Mouse (Mus musculus) stomach, embryonic 15.5 days (tissue): ENCODE data around the gene Ehhadh. TPM values are rescaled to one million over a fixed set of nuclear protein-coding genes. Genes with fewer than 3 reads are reported as not detected.
A peak's percentile ranks its signal among the peaks of the same experiment; 100 is the strongest.
"Not testable (repeated sequence)": the region's sequence is repeated elsewhere in the genome, so short reads cannot be mapped to it uniquely, and the experiment has no call there.

Experiments used
- ATAC-seq: fragments of 200-750 bp; cut with Nextera tagmentation; 2 replicates; pipeline ENCODE4 v1.8.0; 2017; ENCODE audit warnings: low read depth, moderate number of reproducible peaks, moderate TSS enrichment; ENCODE audit not compliant: insufficient read depth, low FRiP score
- H3K27ac ChIP-seq: fragments of 300-500 bp; sonication (generic); 2 replicates; pipeline ENCODE4 v1.5.1; 2015; ENCODE audit warnings: mild to moderate bottlenecking, inconsistent platforms
- H3K27me3 ChIP-seq: fragments of 300-500 bp; sonication (generic); replicated peaks from 2 replicates; pipeline ENCODE4 v1.6.1; 2015; ENCODE audit warnings: inconsistent platforms
- H3K36me3 ChIP-seq: fragments of 300-500 bp; sonication (generic); 2 replicates; pipeline ENCODE4 v1.6.1; 2015; ENCODE audit warnings: inconsistent platforms
- H3K4me1 ChIP-seq: fragments of 300-500 bp; sonication (generic); 2 replicates; pipeline ENCODE4 v1.6.1; 2015; ENCODE audit warnings: inconsistent platforms
- H3K4me2 ChIP-seq: fragments of 300-500 bp; sonication (generic); 2 replicates; pipeline ENCODE4 v1.6.1; 2015; ENCODE audit warnings: mild to moderate bottlenecking, inconsistent platforms
- H3K4me3 ChIP-seq: fragments of 300-500 bp; sonication (generic); replicated peaks from 2 replicates; pipeline ENCODE4 v1.5.1; 2015; ENCODE audit warnings: inconsistent platforms
- H3K9ac ChIP-seq: fragments of 300-500 bp; sonication (generic); 2 replicates; pipeline ENCODE4 v1.6.1; 2015; ENCODE audit warnings: inconsistent platforms
- H3K9me3 ChIP-seq: fragments of 300-500 bp; sonication (generic); 2 replicates; pipeline ENCODE4 v1.6.1; 2016; ENCODE audit warnings: inconsistent platforms
- WGBS: fragments of 180-500 bp; shearing (Covaris S2); methylation state at CpG from one replicate; pipeline ENCODE4 v1.1.7; 2015; 5-methylcytosine and 5-hydroxymethylcytosine counted together
- polyA plus RNA-seq: library from polyadenylated mRNA; unstranded; fragments of >200 nt; fragmentation: Nextera tagmentation; extraction: Ambion mirVana; gene quantifications from 2 replicates; pipeline ENCODE4 v1.2.1, GENCODE M21; 2015

Ehhadh gene
- polyA plus RNA-seq, 1 experiment from 2014 or later = 5.0 TPM

DNA sequence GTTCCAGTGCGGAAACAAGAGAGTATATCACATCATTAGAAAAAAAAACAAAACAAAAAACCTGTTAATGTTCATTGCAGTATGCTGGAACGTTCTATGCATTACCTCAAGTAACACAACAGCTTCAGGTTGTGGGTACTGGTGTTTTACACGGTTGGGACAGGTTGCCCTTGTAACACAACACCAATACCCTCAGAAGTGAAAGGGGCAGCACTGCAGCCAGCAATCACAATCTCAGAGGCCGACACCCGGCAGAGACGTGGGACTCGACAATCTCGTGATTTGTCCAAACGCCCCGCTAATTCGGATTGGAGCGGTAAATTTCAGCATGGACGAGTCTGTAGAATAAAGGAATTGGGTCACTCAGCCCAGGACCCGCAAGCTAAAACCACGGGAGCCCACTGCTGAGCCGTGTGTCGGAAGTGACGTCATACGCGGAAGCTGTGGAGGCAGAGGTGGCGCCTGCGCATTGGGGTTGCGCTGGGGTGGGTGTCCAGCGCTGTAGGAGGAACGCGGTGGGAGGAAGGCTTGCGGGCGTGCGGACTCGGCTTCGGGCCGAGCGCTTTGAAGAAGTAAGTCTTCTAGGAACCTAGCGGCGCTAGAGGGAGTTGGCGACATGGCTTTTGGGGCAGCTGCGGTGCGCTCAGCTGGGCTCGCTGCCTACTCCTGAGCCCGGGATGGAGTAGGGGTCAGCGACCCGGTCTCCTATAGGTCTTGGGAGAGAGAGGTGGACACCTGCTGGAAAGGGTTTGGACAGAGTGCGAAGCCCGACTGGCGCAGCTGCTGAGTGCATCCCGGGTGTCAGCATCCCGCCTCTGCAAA, 6.5 kb upstream of the Ehhadh start, which contains the start of gene Map3k13:
TSS of gene Map3k13 (plus strand) at position 472 of the 822 bp plus-strand sequence.
- H3K9ac ChIP-seq = peak within 1 kb of the TSS; percentile 55
- H3K4me1 ChIP-seq = 0 out of 2 replicates have a peak, but pooled peaks cover 4% of the 10 kb centered on the region
- peak within 1 kb of the TSS; percentile 88 for H3K27ac ChIP-seq
- H3K27me3 ChIP-seq = no peaks in the 10 kb centered on the region
- H3K4me3 ChIP-seq = peak within 1 kb of the TSS; percentile 83
- peak; percentile 96 for ATAC-seq
- 2% methylated on average over 47 of the region's 47 CpGs for WGBS
- no peaks in the 10 kb centered on the region for H3K36me3 ChIP-seq
- peak within 1 kb of the TSS; percentile 82 for H3K4me2 ChIP-seq
- no peaks in the 10 kb centered on the region for H3K9me3 ChIP-seq

DNA sequence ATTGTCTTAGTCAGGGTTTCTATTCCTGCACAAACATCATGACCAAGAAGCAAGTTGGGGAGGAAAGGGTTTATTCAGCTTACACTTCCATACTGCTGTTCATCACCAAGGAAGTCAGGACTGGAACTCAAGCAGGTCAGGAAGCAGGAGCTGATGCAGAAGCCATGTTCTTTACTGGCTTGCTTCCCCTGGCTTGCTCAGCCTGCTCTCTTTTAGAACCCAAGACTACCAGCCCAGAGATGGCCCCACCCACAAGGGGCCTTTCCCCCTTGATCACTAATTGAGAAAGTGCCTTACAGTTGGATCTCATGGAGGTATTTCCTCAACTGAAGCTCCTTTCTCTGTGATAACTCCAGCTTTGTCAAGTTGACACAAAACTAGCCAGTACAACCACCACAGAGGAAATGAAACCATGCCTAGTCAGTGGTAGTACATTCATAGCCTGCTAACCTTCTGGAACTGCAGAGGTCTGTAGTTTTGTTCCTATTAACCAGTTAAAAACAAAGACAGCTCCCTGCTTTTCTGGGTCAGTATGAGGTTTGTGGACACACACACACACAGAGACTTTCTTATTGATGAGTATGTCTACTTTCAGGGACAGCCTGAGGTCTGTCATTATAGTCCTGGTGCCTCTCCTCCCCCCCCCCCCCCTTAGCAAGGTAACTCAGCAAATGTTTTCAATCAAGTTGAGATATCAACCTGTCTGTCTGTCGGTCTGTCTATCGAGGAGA, 5.6 kb upstream of the Ehhadh start:
- ATAC-seq = not testable (repeated sequence)

DNA sequence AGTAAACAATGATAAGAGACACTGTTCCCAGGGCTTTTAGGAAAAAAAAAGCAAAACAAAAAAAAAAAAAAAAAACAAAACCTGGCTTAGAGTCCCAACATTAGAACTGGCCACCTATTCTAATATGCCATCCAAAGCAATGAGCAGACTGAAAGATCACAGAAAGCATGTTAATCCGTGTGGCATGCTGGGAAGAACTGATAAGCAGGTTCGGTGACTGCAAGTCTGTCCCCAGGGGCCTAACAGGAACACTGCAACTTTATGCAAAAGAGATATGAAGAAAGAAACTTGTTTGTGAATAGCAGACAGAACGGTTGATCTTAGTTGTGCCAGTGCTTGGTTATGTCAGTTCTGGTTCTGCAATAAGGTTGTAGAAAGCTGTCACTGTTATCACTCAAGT, 4.2 kb upstream of the Ehhadh start:
- Histone ChIP-seq H3K9ac (no peak overlapping the region), H3K4me1 (peaks cover 15% of the 10 kb centered on the region), H3K9me3 (no peaks in the 10 kb centered on the region), H3K27me3 (no peaks in the 10 kb centered on the region), H3K4me3 (no peak overlapping the region), H3K4me2 (no peak overlapping the region), H3K36me3 (no peaks in the 10 kb centered on the region), H3K27ac (no peak overlapping the region)
- no peak for ATAC-seq
- WGBS = 54% methylated on average over 3 of the region's 3 CpGs

More for the DNA sequence above, 5.6 kb upstream of the Ehhadh start:
- Histone ChIP-seq H3K4me2 (peak overlapping the region; percentile 82), H3K27ac (0 out of 2 replicates have a peak overlapping the region, but pooled peaks have one; percentile 88), H3K4me3 (peak overlapping the region; percentile 83)
- H3K9me3 ChIP-seq, H3K36me3 ChIP-seq, H3K9ac ChIP-seq, H3K27me3 ChIP-seq, H3K4me1 ChIP-seq: not testable (repeated sequence)
- 25% methylated on average over 2 of the region's 2 CpGs for WGBS

- Histone ChIP-seq H3K27me3 (no peaks in the 10 kb centered on the region), H3K4me1 (peaks cover 15% of the 10 kb centered on the region), H3K27ac (no peak overlapping the region), H3K36me3 (no peaks in the 10 kb centered on the region), H3K9me3 (no peaks in the 10 kb centered on the region), H3K4me2 (no peak overlapping the region), H3K9ac (no peak overlapping the region), H3K4me3 (no peak overlapping the region)
- 12% methylated on average over 1 of the region's 1 CpGs for WGBS
- ATAC-seq = no peak
Observed at GRCm38 (mm10) chr16:21790469-21790868, 2.9 kb upstream of the Ehhadh start.

- WGBS = 60% methylated on average over 2 of the region's 2 CpGs
- Histone ChIP-seq H3K4me1 (peaks cover 15% of the 10 kb centered on the region), H3K4me2 (no peak overlapping the region), H3K36me3 (no peaks in the 10 kb centered on the region), H3K4me3 (no peak overlapping the region), H3K27me3 (no peaks in the 10 kb centered on the region), H3K27ac (no peak overlapping the region), H3K9ac (no peak overlapping the region), H3K9me3 (no peaks in the 10 kb centered on the region)
- ATAC-seq = no peak
Observed at GRCm38 (mm10) chr16:21789180-21789579, 1.6 kb upstream of the Ehhadh start.

DNA sequence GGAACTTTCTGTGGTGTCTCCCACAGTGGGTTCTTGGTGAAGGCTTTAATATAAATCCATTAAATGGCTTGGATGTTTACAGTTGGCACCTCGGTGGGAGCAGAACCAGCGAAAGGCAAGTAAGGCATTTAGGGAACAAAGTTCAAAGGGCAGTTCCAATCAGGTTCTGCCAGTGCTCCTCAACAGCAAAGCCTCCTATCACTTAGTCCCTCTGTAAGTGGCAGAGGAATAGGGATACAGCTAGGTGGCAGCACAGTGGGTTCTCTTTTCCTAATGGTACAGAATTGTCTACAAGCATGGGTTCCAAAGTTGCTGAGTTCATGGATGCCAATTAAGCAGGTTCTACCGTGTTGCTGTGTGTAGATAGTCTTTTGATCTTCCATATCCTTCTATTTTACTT, 974 bp upstream of the Ehhadh start:
- Histone ChIP-seq H3K4me3 (no peak overlapping the region), H3K9me3 (no peaks in the 10 kb centered on the region), H3K36me3 (no peaks in the 10 kb centered on the region), H3K27ac (no peak overlapping the region), H3K4me1 (peaks cover 13% of the 10 kb centered on the region), H3K9ac (no peak overlapping the region), H3K27me3 (no peaks in the 10 kb centered on the region), H3K4me2 (no peak overlapping the region)
- 39% methylated on average over 3 of the region's 3 CpGs for WGBS
- ATAC-seq = no peak

DNA sequence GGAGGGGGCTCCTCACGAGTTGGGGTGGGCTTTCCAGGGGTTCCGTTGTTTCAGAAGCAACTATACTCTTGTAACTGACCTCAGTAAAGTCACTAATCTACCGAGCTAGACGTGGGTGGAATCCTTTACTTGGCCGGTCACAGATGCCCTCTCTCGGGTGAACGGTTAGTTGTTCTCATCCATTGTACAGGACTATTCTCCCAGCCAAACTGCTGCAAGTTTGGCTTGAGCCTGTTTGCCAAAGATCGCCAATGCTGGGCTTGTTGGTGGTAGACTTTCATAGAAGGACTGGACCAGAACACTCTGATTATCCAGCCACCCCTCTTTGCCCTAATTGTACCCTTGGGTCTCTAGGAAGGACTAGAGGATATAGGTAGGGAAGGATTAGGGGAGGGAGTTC, 1.3 kb downstream of the Ehhadh start:
- Histone ChIP-seq H3K4me1 (peaks cover 12% of the 10 kb centered on the region), H3K36me3 (no peaks in the 10 kb centered on the region), H3K27me3 (no peaks in the 10 kb centered on the region), H3K9ac (no peak overlapping the region), H3K9me3 (no peaks in the 10 kb centered on the region), H3K4me3 (no peak overlapping the region), H3K4me2 (no peak overlapping the region), H3K27ac (no peak overlapping the region)
- ATAC-seq = no peak
- 92% methylated on average over 8 of the region's 8 CpGs for WGBS

DNA sequence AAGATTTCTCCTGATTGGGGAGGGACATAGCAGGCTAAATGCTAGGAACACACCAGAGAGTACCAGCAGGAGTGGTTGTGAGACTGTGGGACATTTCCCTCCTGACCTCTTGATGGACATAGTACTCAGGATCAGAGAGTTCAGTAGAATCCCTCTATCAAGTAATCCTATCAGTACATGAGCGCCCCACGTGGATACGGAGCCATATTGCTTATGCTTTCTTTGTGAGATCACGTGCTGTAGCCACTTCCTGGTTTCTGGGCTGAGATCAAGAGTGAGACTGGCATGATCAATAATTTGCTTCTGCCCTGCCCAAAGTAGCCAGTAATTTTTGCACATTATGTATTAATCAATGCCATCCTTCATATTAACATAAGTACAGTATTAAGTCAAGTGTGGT, 2.6 kb downstream of the Ehhadh start:
- Histone ChIP-seq H3K27me3 (no peaks in the 10 kb centered on the region), H3K4me3 (no peak overlapping the region), H3K4me1 (peaks cover 12% of the 10 kb centered on the region), H3K36me3 (no peaks in the 10 kb centered on the region), H3K4me2 (no peak overlapping the region), H3K9me3 (no peaks in the 10 kb centered on the region), H3K27ac (no peak overlapping the region), H3K9ac (no peak overlapping the region)
- ATAC-seq = no peak
- WGBS = 74% methylated on average over 4 of the region's 4 CpGs

DNA sequence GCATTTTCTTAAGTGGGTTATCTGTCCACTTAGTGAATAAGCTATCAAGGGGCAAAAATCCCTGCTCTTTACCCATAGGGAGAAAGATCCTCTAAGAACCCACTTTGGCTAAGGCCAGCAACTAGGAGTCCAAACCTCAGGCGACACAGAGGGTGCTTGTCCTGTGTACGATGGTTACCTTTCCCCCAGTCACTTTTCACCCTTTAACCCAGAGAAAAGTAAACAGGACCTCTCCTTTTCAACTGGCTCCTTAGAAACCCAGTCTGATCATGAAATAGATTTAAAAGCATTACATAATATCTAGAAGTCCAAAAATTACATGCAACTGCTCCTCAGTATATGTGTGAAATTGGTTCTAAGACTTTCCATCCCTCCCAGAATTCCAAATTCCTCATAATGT, 4.8 kb downstream of the Ehhadh start:
- H3K4me2 ChIP-seq = no peak overlapping the region

GRCm38 (mm10) chr16:21781895-21782294, 5.7 kb downstream of the Ehhadh start:
- no peak overlapping the region for H3K4me2 ChIP-seq
- no peaks in the 10 kb centered on the region for H3K27me3 ChIP-seq
- WGBS = 83% methylated on average over 3 of the region's 3 CpGs
- H3K4me1 ChIP-seq = no peaks in the 10 kb centered on the region
- H3K36me3 ChIP-seq = no peaks in the 10 kb centered on the region
- no peak overlapping the region for H3K4me3 ChIP-seq
- no peak overlapping the region for H3K27ac ChIP-seq
- H3K9me3 ChIP-seq = no peaks in the 10 kb centered on the region
- ATAC-seq = no peak
- H3K9ac ChIP-seq = no peak overlapping the region

More for the DNA sequence above, 4.8 kb downstream of the Ehhadh start:
- no peak for ATAC-seq
- Histone ChIP-seq H3K9me3 (no peaks in the 10 kb centered on the region), H3K36me3 (no peaks in the 10 kb centered on the region), H3K27ac (no peak overlapping the region), H3K4me3 (no peak overlapping the region), H3K9ac (no peak overlapping the region), H3K27me3 (no peaks in the 10 kb centered on the region), H3K4me1 (peaks cover 6% of the 10 kb centered on the region)
- 51% methylated on average over 2 of the region's 2 CpGs for WGBS

- 67% methylated on average over 3 of the region's 3 CpGs for WGBS
- Histone ChIP-seq H3K27me3 (no peaks in the 10 kb centered on the region), H3K27ac (no peak overlapping the region), H3K9ac (no peak overlapping the region), H3K36me3 (no peaks in the 10 kb centered on the region), H3K9me3 (no peaks in the 10 kb centered on the region), H3K4me1 (no peaks in the 10 kb centered on the region), H3K4me2 (no peak overlapping the region), H3K4me3 (no peak overlapping the region)
- no peak for ATAC-seq
Observed at GRCm38 (mm10) chr16:21781277-21781676, 6.3 kb downstream of the Ehhadh start.

DNA sequence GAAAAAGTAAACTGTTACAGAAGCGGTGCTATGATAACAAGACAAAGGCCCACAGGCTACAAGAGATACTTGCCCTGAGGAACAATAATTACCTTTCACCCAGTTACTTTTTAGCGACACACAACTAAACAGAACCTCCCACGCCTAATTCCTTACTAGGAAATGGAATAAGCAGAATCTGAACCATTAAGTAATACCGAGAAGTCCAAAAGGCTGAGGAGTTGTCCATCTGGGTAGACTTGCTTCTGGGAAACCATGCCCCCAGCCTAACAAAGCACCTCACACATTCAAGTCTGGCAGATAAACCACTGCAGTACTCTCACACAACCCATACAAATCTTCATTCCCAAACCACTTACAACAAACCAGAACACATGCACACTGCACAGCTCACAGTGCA, 8.5 kb downstream of the Ehhadh start:
- Histone ChIP-seq H3K27ac (no peak overlapping the region), H3K4me3 (no peak overlapping the region), H3K4me1 (no peaks in the 10 kb centered on the region), H3K27me3 (no peaks in the 10 kb centered on the region), H3K4me2 (no peak overlapping the region), H3K9ac (no peak overlapping the region), H3K36me3 (no peaks in the 10 kb centered on the region), H3K9me3 (no peaks in the 10 kb centered on the region)
- no peak for ATAC-seq
- WGBS = 76% methylated on average over 4 of the region's 4 CpGs
